Mouse (Mus musculus) cerebellum, adult 9-11 months (tissue): ENCODE measurements at regions not wholly inside any gene's neighbourhood (a gene's known extent, or its start where the extent isn't known, plus 50 kb on each side); places are given as distances from the start of the nearest gene placed in this dataset.

ENCODE experiments used
- DNase-seq: peaks from one replicate; pipeline ENCODE4 v3.0.0; 2022

GRCm38 (mm10) chr13:6060229-6060845 lies 199.1 kb downstream of the Klf6 start:
- DNase-seq = no peak

- DNase-seq = no peak
Measured at GRCm38 (mm10) chr13:6062305-6062704, 201.0 kb downstream of the Klf6 start.

- no peak for DNase-seq
Measured at GRCm38 (mm10) chr13:6062729-6063386, 201.6 kb downstream of the Klf6 start.

GRCm38 (mm10) chr13:6076978-6077825 lies 215.9 kb downstream of the Klf6 start:
- no peak for DNase-seq

- DNase-seq = no peak
Measured at GRCm38 (mm10) chr13:6085891-6086290, 224.6 kb downstream of the Klf6 start.

GRCm38 (mm10) chr13:6109018-6109657 lies 247.9 kb downstream of the Klf6 start:
- DNase-seq = no peak

GRCm38 (mm10) chr13:6119703-6120102 lies 258.4 kb downstream of the Klf6 start:
- DNase-seq = no peak

- no peak for DNase-seq
Measured at GRCm38 (mm10) chr13:6127311-6127710, 266.0 kb downstream of the Klf6 start.

GRCm38 (mm10) chr13:6128903-6129302 lies 267.6 kb downstream of the Klf6 start:
- no peak for DNase-seq

GRCm38 (mm10) chr13:6131363-6131762 lies 270.1 kb downstream of the Klf6 start:
- no peak for DNase-seq

GRCm38 (mm10) chr13:6137170-6137569 lies 275.9 kb downstream of the Klf6 start:
- no peak for DNase-seq

- DNase-seq = no peak
Measured at GRCm38 (mm10) chr13:6142771-6143170, 281.5 kb downstream of the Klf6 start.

GRCm38 (mm10) chr13:6153657-6154056 lies 292.4 kb downstream of the Klf6 start:
- DNase-seq = no peak

GRCm38 (mm10) chr13:6156191-6156590 lies 294.9 kb downstream of the Klf6 start:
- DNase-seq = no peak

- DNase-seq = no peak
Measured at GRCm38 (mm10) chr13:6157029-6157428, 295.7 kb downstream of the Klf6 start.

GRCm38 (mm10) chr13:6157946-6158345 lies 296.7 kb downstream of the Klf6 start:
- DNase-seq = no peak

GRCm38 (mm10) chr13:6159412-6159811 lies 298.1 kb downstream of the Klf6 start:
- no peak for DNase-seq

GRCm38 (mm10) chr13:6165916-6166315 lies 304.6 kb downstream of the Klf6 start:
- no peak for DNase-seq

- DNase-seq = no peak
Measured at GRCm38 (mm10) chr13:6167055-6167761, 305.9 kb downstream of the Klf6 start.

GRCm38 (mm10) chr13:6173095-6173494 lies 311.8 kb downstream of the Klf6 start:
- DNase-seq = no peak

- no peak for DNase-seq
Measured at GRCm38 (mm10) chr13:6178362-6179070, 317.2 kb downstream of the Klf6 start.

- no peak for DNase-seq
Measured at GRCm38 (mm10) chr13:6189133-6189532, 327.9 kb downstream of the Klf6 start.
